Comparison of ENCODE assay signal across 23 mouse cellular contexts in the genomic region with DNA sequence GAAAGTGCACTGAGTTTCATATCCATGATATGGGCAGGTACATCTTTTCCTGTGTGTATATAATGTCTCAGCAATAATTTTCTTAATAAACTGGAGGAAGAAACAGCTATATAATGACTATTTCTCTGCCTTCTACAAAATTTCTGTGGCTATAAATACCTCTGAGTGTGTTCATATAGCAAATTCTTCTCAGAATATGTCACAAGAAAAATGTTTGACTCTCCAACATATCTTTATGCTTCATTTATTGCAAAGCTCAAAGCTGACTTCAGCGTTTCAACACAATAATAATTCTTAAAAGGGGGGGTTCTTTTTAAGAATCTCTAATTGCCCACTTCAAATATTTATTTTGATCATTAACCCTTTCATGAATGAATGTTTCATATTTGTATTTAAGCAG.
A peak's percentile ranks its signal among the peaks of the same experiment; 100 is the strongest.
DNase-seq lines count a peak whose midpoint lies in the region; ATAC-seq and TF ChIP-seq lines count a peak whose summit lies in the region.
"Had no signal": no experiment of that assay in that cellular context is flagged by ENCODE, and none has a peak within 500 bp of the region (broad histone marks: within the 10 kb centered on the region; RNA-seq: fewer than 3 reads in every experiment).

No protein-coding gene starts in this region.

- no peak overlapping the region for H3K9ac ChIP-seq in midbrain, embryonic 11.5 days (ENCODE audit: low read length)

- CTCF ChIA-PET in Patski (lab: Charles Lee), result no interaction called here

- POLR2A ChIA-PET in Patski (lab: Charles Lee), result interaction anchor here (0.6 kb wide), 1 partner anchor 322 kb away, joined by 4 read pairs; no protein-coding TSS in a partner anchor

- no peak overlapping the region for H3K27ac ChIP-seq in midbrain, embryonic 11.5 days (ENCODE audit: low read depth, low read length)
- H3K27ac ChIP-seq in midbrain, embryonic 10.5 days (replicated peaks), result no peak overlapping the region
- peak overlapping the region; percentile 100 for H3K27ac ChIP-seq in embryonic fibroblast, embryonic 13.5 days (ENCODE audit: insufficient read depth, low read length)
- no peak overlapping the region for H3K27ac ChIP-seq in layer of hippocampus, adult 2 months

- H3K27me3 ChIP-seq in midbrain, embryonic 11.5 days (ENCODE audit: control insufficient read depth, insufficient read depth, low read length), result no peaks in the 10 kb centered on the region
- no peaks in the 10 kb centered on the region for H3K27me3 ChIP-seq in midbrain, embryonic 10.5 days (ENCODE audit: low read depth, poor library complexity, severe bottlenecking)
- H3K27me3 ChIP-seq in Patski, result no peaks in the 10 kb centered on the region
- H3K27me3 ChIP-seq: CH12.LX had no signal

- TF ChIP-seq CTCF in Patski (IDR thresholded peaks at IDR 0.05), result no peak
- TF ChIP-seq CTCF in embryonic fibroblast, embryonic 13.5 days (IDR thresholded peaks at IDR 0.05; ENCODE audit: borderline replicate concordance, insufficient read depth, low read length), result no peak
- no peak for TF ChIP-seq CTCF in layer of hippocampus, adult 2 months (conservative IDR thresholded peaks at IDR 0.05)

- no peaks in the 10 kb centered on the region for H3K9me3 ChIP-seq in midbrain, embryonic 11.5 days (ENCODE audit: control insufficient read depth, low read length)
- H3K9me3 ChIP-seq in midbrain, embryonic 10.5 days (replicated peaks), result no peaks in the 10 kb centered on the region
- H3K9me3 ChIP-seq: G1E had no signal

- WGBS in midbrain, embryonic 11.5 days, result 79% methylated on average over 1 of the region's 1 CpGs
- 71% methylated on average over 1 of the region's 1 CpGs for whole genome bisulfite sequencing in midbrain, embryonic 10.5 days

- no peak for ATAC-seq in midbrain, embryonic 11.5 days (ENCODE audit: low FRiP score)
- ATAC-seq in Patski, result peak; percentile 73
- ATAC-seq: activated CD4-positive, CD25-positive, alpha-beta regulatory T cell, adult 4 months; CD4-positive, CD25-positive, alpha-beta regulatory T cell, adult 4 months had no signal

- in situ Hi-C loops in Patski (cut with MboI; ENCODE audit: low pct_unique_long_range_greater_than_20kb), result no loop called here

- H3K4me2 ChIP-seq in midbrain, embryonic 11.5 days, result no peak overlapping the region

- H3K4me1 ChIP-seq in midbrain, embryonic 11.5 days (ENCODE audit: control insufficient read depth, insufficient read depth, low read length), result no peaks in the 10 kb centered on the region
- H3K4me1 ChIP-seq in midbrain, embryonic 10.5 days, result no peaks in the 10 kb centered on the region
- H3K4me1 ChIP-seq in embryonic fibroblast, embryonic 13.5 days (ENCODE audit: control insufficient read depth, insufficient read depth, low read length), result 0 out of 2 replicates have a peak, but pooled peaks cover 6% of the 10 kb centered on the region

- H3K4me3 ChIP-seq in midbrain, embryonic 11.5 days (ENCODE audit: low read depth, low read length), result no peak overlapping the region
- H3K4me3 ChIP-seq in midbrain, embryonic 10.5 days, result no peak overlapping the region
- no peak overlapping the region for H3K4me3 ChIP-seq in embryonic fibroblast, embryonic 13.5 days (ENCODE audit: insufficient read depth, low read length)
- no peak overlapping the region for H3K4me3 ChIP-seq in layer of hippocampus, adult 2 months

- peak; percentile 67 for DNase-seq in midbrain, embryonic 11.5 days (ENCODE audit: low spot score, missing footprints)
- DNase-seq in midbrain, embryonic 10.5 days (ENCODE audit: low spot score), result no peak
- DNase-seq in 3T3-L1 (ENCODE audit: low read depth, low spot score) (peak; percentile 34), Patski (ENCODE audit: low read depth, low spot score) (no peak)
- no peak for DNase-seq in heart, postnatal 4 days
- no peak for DNase-seq in layer of hippocampus, adult 9-11 months
- no peak for DNase-seq in layer of hippocampus, adult 2 months (ENCODE audit: low spot score in 2 of 2)
- DNase-seq: adrenal gland, adult 2 months; adrenal gland, adult 8-10 months; adrenal gland, postnatal 10 days; adrenal gland, postnatal 14 days; adrenal gland, postnatal 25 days; adrenal gland, postnatal 36 days; B cell, adult 2 months; cerebellum, adult 11 months; cerebellum, adult 11-12 months; cerebellum, adult 18-20 months; cerebellum, adult 2 months had no signal

- no peaks in the 10 kb centered on the region for H3K36me3 ChIP-seq in midbrain, embryonic 11.5 days (ENCODE audit: control insufficient read depth, insufficient read depth, low read length)
- H3K36me3 ChIP-seq in midbrain, embryonic 10.5 days, result no peaks in the 10 kb centered on the region
- H3K36me3 ChIP-seq: G1E had no signal

- TF ChIP-seq POLR2A in embryonic fibroblast, embryonic 13.5 days (IDR thresholded peaks at IDR 0.05; ENCODE audit: low read depth, low read length), result no peak

Comparison
In these comparisons a context has a peak if more than half of its experiments do, and no peak if none do; other contexts are left out.
1. DNase-seq: peak in midbrain, embryonic 11.5 days (single experiment) and 3T3-L1 (single experiment); none in midbrain, embryonic 10.5 days (single experiment), Patski (single experiment), heart, postnatal 4 days (single experiment), layer of hippocampus, adult 9-11 months (single experiment) and layer of hippocampus, adult 2 months (0 of 2).